ENCODE assay signal across 20 mouse cellular contexts in the genomic region with DNA sequence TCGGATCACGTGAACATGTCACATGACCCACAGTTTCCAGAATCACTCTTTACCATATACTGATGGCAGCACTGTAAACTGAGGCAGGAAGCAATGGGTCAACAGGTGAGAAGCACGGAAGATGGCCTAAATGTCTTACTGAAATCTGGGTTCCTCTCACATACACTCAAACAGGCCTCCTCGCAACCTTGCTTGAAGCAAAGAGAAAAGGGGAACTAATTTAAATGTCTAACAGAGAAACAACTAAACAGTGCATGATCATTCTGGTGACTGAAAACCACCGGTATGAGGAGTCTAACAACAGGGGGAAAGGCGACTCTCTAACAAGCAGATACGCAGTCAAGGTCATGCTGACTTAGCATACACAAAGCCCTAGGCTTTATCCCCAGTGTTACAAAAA. TPM values are rescaled to one million over a fixed set of nuclear protein-coding genes. Genes with fewer than 3 reads are reported as not detected.
DNase-seq lines count a peak whose midpoint lies in the region; ATAC-seq and TF ChIP-seq lines count a peak whose summit lies in the region.
"Had no signal": no experiment of that assay in that cellular context is flagged by ENCODE, and none has a peak within 500 bp of the region (broad histone marks: within the 10 kb centered on the region; RNA-seq: fewer than 3 reads in every experiment).

No protein-coding gene starts in this region.

- peaks cover 59% of the 10 kb centered on the region for H3K4me1 ChIP-seq in liver, embryonic 13.5 days (replicated peaks)
- H3K4me1 ChIP-seq in liver, embryonic 11.5 days (replicated peaks; ENCODE audit: control insufficient read depth, insufficient read depth, low read length) = peaks cover 7% of the 10 kb centered on the region
- peaks cover 42% of the 10 kb centered on the region for H3K4me1 ChIP-seq in bone marrow macrophage, adult 2 months (ENCODE audit: control insufficient read depth, insufficient read depth, low read length)
- H3K4me1 ChIP-seq in megakaryocyte, embryonic 14.5 days = peaks cover 67% of the 10 kb centered on the region
- H3K4me1 ChIP-seq in hindbrain, embryonic 12.5 days = peaks cover 6% of the 10 kb centered on the region

- no peak for TF ChIP-seq POLR2A in bone marrow macrophage, adult 2 months (IDR thresholded peaks at IDR 0.05; ENCODE audit: borderline replicate concordance, low read depth, low read length)

- DNase-seq in liver, embryonic 13.5 days = no peak
- DNase-seq in liver, embryonic 11.5 days (ENCODE audit: low spot score) = no peak
- no peak for DNase-seq in layer of hippocampus, postnatal 36 days
- no peak for DNase-seq in Muller cell, postnatal 12 days (ENCODE audit: inconsistent ontology term)
- DNase-seq: adrenal gland, adult 2 months; cerebellum, adult 18-20 months; heart, postnatal 36 days; kidney, adult 18-20 months; lung, adult 2 months; lung, postnatal 4 days; right cerebral cortex, postnatal 25 days had no signal

- peak overlapping the region; percentile 78; the same call in 1 of the 2 replicates for H3K4me2 ChIP-seq in liver, embryonic 13.5 days
- H3K4me2 ChIP-seq in liver, embryonic 11.5 days = no peak overlapping the region
- no peak overlapping the region for H3K4me2 ChIP-seq in hindbrain, embryonic 12.5 days (replicated peaks)
- H3K4me2 ChIP-seq: forebrain, embryonic 12.5 days; heart, embryonic 13.5 days had no signal

- TF ChIP-seq CTCF in bone marrow macrophage, adult 2 months (IDR thresholded peaks at IDR 0.05; ENCODE audit: low read depth, low read length) = no peak

- peak overlapping the region; percentile 65 for H3K27ac ChIP-seq in liver, embryonic 13.5 days
- no peak overlapping the region for H3K27ac ChIP-seq in liver, embryonic 11.5 days (ENCODE audit: low read depth, low read length)
- peak overlapping the region; percentile 79 for H3K27ac ChIP-seq in bone marrow macrophage, adult 2 months (ENCODE audit: insufficient read depth, low read depth, low read length)
- H3K27ac ChIP-seq in hindbrain, embryonic 12.5 days = no peak overlapping the region
- H3K27ac ChIP-seq: forebrain, embryonic 12.5 days; heart, embryonic 13.5 days; hindbrain, postnatal 0 days; limb, embryonic 10.5 days had no signal

- no peaks in the 10 kb centered on the region for H3K9me3 ChIP-seq in liver, embryonic 13.5 days (replicated peaks)
- H3K9me3 ChIP-seq in liver, embryonic 11.5 days (ENCODE audit: control insufficient read depth, low read length) = no peaks in the 10 kb centered on the region
- no peaks in the 10 kb centered on the region for H3K9me3 ChIP-seq in megakaryocyte, embryonic 14.5 days
- H3K9me3 ChIP-seq in hindbrain, embryonic 12.5 days (replicated peaks) = no peaks in the 10 kb centered on the region
- H3K9me3 ChIP-seq: forebrain, embryonic 12.5 days; G1E; heart, embryonic 13.5 days; limb, embryonic 10.5 days had no signal

- peaks cover 11% of the 10 kb centered on the region; the same call in 1 of the 2 replicates for H3K36me3 ChIP-seq in liver, embryonic 13.5 days
- no peaks in the 10 kb centered on the region for H3K36me3 ChIP-seq in liver, embryonic 11.5 days (ENCODE audit: control insufficient read depth, insufficient read depth, low read length)
- peaks cover 3% of the 10 kb centered on the region for H3K36me3 ChIP-seq in megakaryocyte, embryonic 14.5 days (replicated peaks; ENCODE audit: low read length)
- H3K36me3 ChIP-seq in hindbrain, embryonic 12.5 days = no peaks in the 10 kb centered on the region
- H3K36me3 ChIP-seq: forebrain, embryonic 12.5 days; G1E; heart, embryonic 13.5 days; limb, embryonic 10.5 days had no signal

- H3K9ac ChIP-seq in liver, embryonic 13.5 days = 0 out of 2 replicates have a peak overlapping the region, but pooled peaks have one; percentile 39
- H3K9ac ChIP-seq in liver, embryonic 11.5 days (ENCODE audit: low read depth, low read length) = no peak overlapping the region
- H3K9ac ChIP-seq in hindbrain, embryonic 12.5 days = no peak overlapping the region
- H3K9ac ChIP-seq: forebrain, embryonic 12.5 days; heart, embryonic 13.5 days had no signal

- H3K4me3 ChIP-seq in liver, embryonic 13.5 days (replicated peaks) = no peak overlapping the region; the same call in 1 of the 2 replicates
- no peak overlapping the region for H3K4me3 ChIP-seq in liver, embryonic 11.5 days (ENCODE audit: low read depth, low read length)
- no peak overlapping the region for H3K4me3 ChIP-seq in bone marrow macrophage, adult 2 months (ENCODE audit: insufficient read depth, low read length)
- peak overlapping the region; percentile 76 for H3K4me3 ChIP-seq in megakaryocyte, embryonic 14.5 days (replicated peaks)
- no peak overlapping the region for H3K4me3 ChIP-seq in hindbrain, embryonic 12.5 days
- H3K4me3 ChIP-seq: forebrain, embryonic 12.5 days; heart, embryonic 13.5 days; limb, embryonic 10.5 days had no signal

- no peak for ATAC-seq in liver, embryonic 13.5 days (ENCODE audit: low read depth)
- no peak for ATAC-seq in liver, embryonic 11.5 days (replicated peaks; ENCODE audit: low FRiP score)
- peak; percentile 40 for ATAC-seq in granulocyte monocyte progenitor cell, adult 5-6 weeks (replicated peaks; ENCODE audit: poor library complexity, severe bottlenecking)
- ATAC-seq in hindbrain, embryonic 12.5 days (ENCODE audit: low FRiP score) = no peak
- ATAC-seq: hindbrain, postnatal 0 days had no signal

- H3K27me3 ChIP-seq in liver, embryonic 13.5 days = no peaks in the 10 kb centered on the region
- no peaks in the 10 kb centered on the region for H3K27me3 ChIP-seq in liver, embryonic 11.5 days (replicated peaks; ENCODE audit: control insufficient read depth, insufficient read depth, low read length)
- no peaks in the 10 kb centered on the region for H3K27me3 ChIP-seq in megakaryocyte, embryonic 14.5 days (replicated peaks)
- no peaks in the 10 kb centered on the region for H3K27me3 ChIP-seq in hindbrain, embryonic 12.5 days
- H3K27me3 ChIP-seq: forebrain, embryonic 12.5 days; heart, embryonic 13.5 days had no signal

- WGBS in liver, embryonic 13.5 days (ENCODE audit: insufficient replicate concordance) = 59% methylated on average over 7 of the region's 7 CpGs
- 72% methylated on average over 7 of the region's 7 CpGs for WGBS in liver, embryonic 11.5 days
- WGBS in hindbrain, embryonic 12.5 days = 78% methylated on average over 7 of the region's 7 CpGs

RNA-seq across cellular contexts. Expression of gene Akap7, which starts 12.7 kb away (rescaled TPM):
- 26.0 and 32.6 TPM in 2 replicates for polyA plus RNA-seq in liver, embryonic 13.5 days (2015; fragmentation: Nextera tagmentation; extraction: Ambion mirVana)
- 21.6 and 25.3 TPM in 2 replicates for polyA plus RNA-seq in liver, embryonic 11.5 days (2014; fragmentation: Nextera tagmentation; extraction: Ambion mirVana)
- 16.9 and 26.0 TPM in 2 replicates for polyA plus RNA-seq in bone marrow macrophage, adult 2 months (2012; ENCODE audit: insufficient read depth, insufficient read length, missing spikeins)
- total RNA-seq in granulocyte monocyte progenitor cell, adult 5-6 weeks (2014; fragmentation: Nextera tagmentation) = 10.9 and 19.6 TPM in 2 replicates
- total RNA-seq in granulocyte monocyte progenitor cell, adult 5-6 weeks (2017) = 18.7 and 23.1 TPM in 2 replicates
- polyA plus RNA-seq in megakaryocyte, embryonic 14.5 days (2012; ENCODE audit: insufficient read depth, low replicate concordance) = 10.6 and 14.7 TPM in 2 replicates
- polyA plus RNA-seq in hindbrain, embryonic 12.5 days (2016; fragmentation: Nextera tagmentation; extraction: Ambion mirVana) = 22.8 TPM in 2 replicates
- total RNA-seq in layer of hippocampus, postnatal 36 days (2021) = 10 to 100 TPM; 53.2 to 53.5 TPM
- polyA plus RNA-seq: G1E had no signal

Comparison
In these comparisons a context has a peak if more than half of its experiments do, and no peak if none do; other contexts are left out.
1. H3K27ac ChIP-seq: peak in liver, embryonic 13.5 days (single experiment) and bone marrow macrophage, adult 2 months (single experiment); none in liver, embryonic 11.5 days (single experiment) and hindbrain, embryonic 12.5 days (single experiment).